Mouse (Mus musculus): Measurements from ENCODE around the gene Irx4. TPM values are rescaled to one million over a fixed set of nuclear protein-coding genes. Genes with fewer than 3 reads are reported as not detected.

Gene Irx4
- polyA plus RNA-seq (2012; ENCODE audit: insufficient read depth, insufficient read length, missing spikeins), result not detected in 2 replicates

DNA sequence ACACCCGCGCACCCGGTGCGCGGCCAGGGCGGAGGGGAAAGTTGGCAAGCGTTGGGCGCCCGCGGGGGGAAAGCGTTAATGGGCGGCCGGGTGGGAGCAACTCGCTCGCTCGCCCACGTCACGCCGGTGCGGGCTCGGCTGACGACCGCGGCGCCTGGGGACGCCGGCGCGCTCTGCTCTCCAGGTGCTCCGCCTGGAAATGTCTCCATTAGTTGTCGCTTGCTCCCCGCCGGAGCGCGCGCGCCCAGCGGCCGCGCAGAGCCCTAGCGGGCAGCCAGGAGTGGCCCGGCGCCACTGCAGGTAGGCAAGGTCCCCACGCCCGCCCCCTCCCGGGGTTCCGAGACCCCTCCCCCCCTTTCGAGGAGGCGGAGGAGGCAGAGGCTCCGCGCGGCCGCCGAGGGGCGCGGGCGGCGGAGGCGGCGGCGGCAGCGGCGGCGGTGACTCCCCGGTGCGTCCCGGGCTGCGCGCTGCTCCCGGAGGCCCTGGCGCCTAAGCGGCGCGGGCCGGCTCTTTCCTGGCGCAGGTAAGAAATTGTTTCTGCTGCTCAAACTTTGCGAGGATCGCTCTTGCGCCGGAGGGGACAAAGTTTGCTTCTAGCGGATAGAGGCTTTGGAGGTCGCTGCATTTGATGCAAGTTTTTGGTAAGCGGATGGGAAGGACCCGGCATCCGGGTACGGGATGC, at the start of gene Irx4:
TSS of gene Irx4 (plus strand) at position 126 of the 682 bp plus-strand sequence.
- H3K4me1 ChIP-seq (ENCODE audit: control insufficient read depth, insufficient read depth, insufficient read length, low read length), result 0 out of 2 replicates have a peak, but pooled peaks cover 3% of the 10 kb centered on the region
- no peak within 1 kb of the TSS for H3K4me3 ChIP-seq (ENCODE audit: insufficient read depth, low read depth, low read length)
- no peak within 1 kb of the TSS for H3K27ac ChIP-seq (replicated peaks; ENCODE audit: low read depth, low read length)

DNA sequence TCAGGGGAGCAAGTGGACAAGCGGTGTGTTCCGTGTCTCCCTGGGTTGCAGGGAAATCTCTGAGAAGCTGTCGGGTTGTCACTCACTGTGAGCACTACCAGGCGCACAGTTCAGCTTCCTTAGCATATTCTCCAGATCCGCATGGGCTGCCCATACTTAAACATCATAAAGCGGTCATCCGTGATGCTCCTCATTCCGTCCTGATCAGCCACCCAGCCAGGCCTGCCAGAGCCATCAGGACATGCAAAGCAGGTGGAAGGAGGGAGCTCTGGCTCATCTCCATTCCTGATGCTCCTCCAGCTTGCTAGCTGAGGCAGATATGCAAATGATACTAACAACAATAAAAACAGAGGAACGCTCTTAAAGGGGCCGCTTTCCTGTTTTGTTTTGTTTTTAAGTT, 46.0 kb upstream of the Irx4 start:
- no peak overlapping the region for H3K27ac ChIP-seq (replicated peaks; ENCODE audit: low read depth, low read length)
- H3K4me3 ChIP-seq (ENCODE audit: insufficient read depth, low read depth, low read length), result no peak overlapping the region
- H3K4me1 ChIP-seq (ENCODE audit: control insufficient read depth, insufficient read depth, insufficient read length, low read length), result no peaks in the 10 kb centered on the region

GRCm38 (mm10) chr13:73236461-73236860, 23.8 kb upstream of the Irx4 start:
- no peaks in the 10 kb centered on the region for H3K4me1 ChIP-seq (ENCODE audit: control insufficient read depth, insufficient read depth, insufficient read length, low read length)
- no peak overlapping the region for H3K27ac ChIP-seq (replicated peaks; ENCODE audit: low read depth, low read length)
- no peak overlapping the region for H3K4me3 ChIP-seq (ENCODE audit: insufficient read depth, low read depth, low read length)

DNA sequence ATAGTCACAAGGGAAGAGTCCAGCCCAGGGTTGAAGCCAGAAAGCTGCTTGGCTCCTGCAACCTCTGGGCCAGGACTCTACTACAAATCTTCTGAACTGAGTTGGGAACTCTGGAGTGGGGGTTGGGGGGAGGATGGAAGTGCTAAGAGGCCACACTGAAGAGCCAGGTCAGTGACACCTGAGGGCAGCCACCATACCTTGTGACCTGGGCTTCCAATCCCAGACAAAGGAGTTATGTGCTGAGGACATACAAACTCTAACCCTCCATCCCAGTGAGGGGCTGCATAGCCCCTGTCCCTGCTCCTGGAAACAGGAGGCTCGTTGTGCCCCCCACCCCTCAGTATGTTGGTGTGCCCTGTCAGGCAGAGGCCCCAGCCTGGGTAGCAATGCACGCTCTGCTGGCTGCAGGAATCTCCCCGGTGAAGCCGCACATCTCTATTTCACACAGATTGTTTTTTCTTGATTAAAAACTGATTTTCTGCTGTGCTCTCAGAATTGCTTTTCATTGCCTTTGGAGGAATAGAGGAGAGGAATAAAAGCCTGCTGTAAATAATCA, 21.0 kb upstream of the Irx4 start:
- Histone ChIP-seq H3K4me3 (ENCODE audit: insufficient read depth, low read depth, low read length) (no peak overlapping the region), H3K27ac (replicated peaks; ENCODE audit: low read depth, low read length) (no peak overlapping the region), H3K4me1 (ENCODE audit: control insufficient read depth, insufficient read depth, insufficient read length, low read length) (no peaks in the 10 kb centered on the region)

- no peak overlapping the region for H3K4me3 ChIP-seq (ENCODE audit: insufficient read depth, low read depth, low read length)
- H3K27ac ChIP-seq (replicated peaks; ENCODE audit: low read depth, low read length), result no peak overlapping the region
- H3K4me1 ChIP-seq (ENCODE audit: control insufficient read depth, insufficient read depth, insufficient read length, low read length), result no peaks in the 10 kb centered on the region
Measured at GRCm38 (mm10) chr13:73242556-73242955, 17.7 kb upstream of the Irx4 start.

DNA sequence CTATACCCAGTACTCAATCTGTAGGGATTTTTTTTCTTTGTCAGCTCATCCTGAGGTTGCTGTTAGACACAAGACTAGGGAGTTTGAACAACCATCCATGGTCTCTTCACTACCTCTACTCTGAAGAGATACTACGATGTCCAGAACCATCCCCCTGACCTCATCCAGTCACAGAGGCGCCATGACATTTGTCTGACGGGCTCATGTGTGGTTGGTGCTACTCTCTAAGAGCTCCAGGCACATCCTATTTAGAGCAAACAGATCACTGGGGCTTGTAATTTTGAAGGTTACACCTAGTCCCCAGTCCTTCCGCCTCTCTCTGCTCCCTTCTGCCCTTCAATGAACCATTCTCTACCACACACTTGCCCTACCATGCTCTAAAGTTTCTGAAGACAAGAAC, 13.3 kb upstream of the Irx4 start:
- no peak overlapping the region for H3K27ac ChIP-seq (replicated peaks; ENCODE audit: low read depth, low read length)
- H3K4me1 ChIP-seq (ENCODE audit: control insufficient read depth, insufficient read depth, insufficient read length, low read length), result no peaks in the 10 kb centered on the region
- no peak overlapping the region for H3K4me3 ChIP-seq (ENCODE audit: insufficient read depth, low read depth, low read length)

DNA sequence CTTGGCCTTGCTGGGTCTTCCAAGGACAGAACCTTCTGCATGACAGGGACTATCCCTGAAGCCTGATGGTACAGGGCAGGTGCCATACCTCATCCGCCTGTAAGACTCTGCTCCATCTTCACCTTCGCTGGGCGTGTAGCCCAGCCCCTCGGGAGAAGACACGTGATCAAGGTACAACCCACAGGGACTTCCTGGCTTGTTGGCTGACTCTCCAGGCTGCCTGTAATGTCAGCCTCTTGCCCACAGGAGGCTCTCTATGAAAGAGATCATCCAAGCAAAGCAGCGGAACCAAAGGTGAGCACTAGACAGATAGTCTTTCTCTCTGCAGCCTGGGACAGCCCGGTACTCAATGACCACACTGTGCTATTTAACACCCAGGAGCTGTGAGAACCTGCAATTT, 9.1 kb upstream of the Irx4 start:
- no peaks in the 10 kb centered on the region for H3K4me1 ChIP-seq (ENCODE audit: control insufficient read depth, insufficient read depth, insufficient read length, low read length)
- H3K27ac ChIP-seq (replicated peaks; ENCODE audit: low read depth, low read length), result no peak overlapping the region
- H3K4me3 ChIP-seq (ENCODE audit: insufficient read depth, low read depth, low read length), result no peak overlapping the region

- no peak overlapping the region for H3K4me3 ChIP-seq (ENCODE audit: insufficient read depth, low read depth, low read length)
- H3K4me1 ChIP-seq (ENCODE audit: control insufficient read depth, insufficient read depth, insufficient read length, low read length), result no peaks in the 10 kb centered on the region
- no peak overlapping the region for H3K27ac ChIP-seq (replicated peaks; ENCODE audit: low read depth, low read length)
Measured at GRCm38 (mm10) chr13:73252022-73252421, 8.3 kb upstream of the Irx4 start.

DNA sequence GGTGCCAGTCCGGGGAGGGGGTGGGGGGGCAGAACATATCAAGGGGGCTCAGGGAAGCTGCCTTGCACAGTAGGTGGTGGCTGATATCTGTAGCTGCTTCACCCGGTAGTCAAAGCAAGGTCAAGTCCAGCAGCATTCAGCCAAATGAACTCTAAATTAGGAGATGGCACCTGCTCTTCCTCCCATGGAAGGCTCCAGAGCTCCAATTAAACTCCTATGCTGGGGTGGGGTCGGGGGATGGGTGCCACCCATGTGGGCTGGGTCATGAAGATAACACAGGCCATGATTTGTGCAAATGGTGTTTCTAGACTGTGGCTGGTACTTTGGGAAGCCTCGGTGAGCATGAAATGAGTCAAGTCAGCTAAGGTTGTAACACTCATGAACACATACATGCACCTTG, 1.9 kb upstream of the Irx4 start:
- Histone ChIP-seq H3K4me1 (ENCODE audit: control insufficient read depth, insufficient read depth, insufficient read length, low read length) (0 out of 2 replicates have a peak, but pooled peaks cover 3% of the 10 kb centered on the region), H3K27ac (replicated peaks; ENCODE audit: low read depth, low read length) (no peak overlapping the region), H3K4me3 (ENCODE audit: insufficient read depth, low read depth, low read length) (no peak overlapping the region)

DNA sequence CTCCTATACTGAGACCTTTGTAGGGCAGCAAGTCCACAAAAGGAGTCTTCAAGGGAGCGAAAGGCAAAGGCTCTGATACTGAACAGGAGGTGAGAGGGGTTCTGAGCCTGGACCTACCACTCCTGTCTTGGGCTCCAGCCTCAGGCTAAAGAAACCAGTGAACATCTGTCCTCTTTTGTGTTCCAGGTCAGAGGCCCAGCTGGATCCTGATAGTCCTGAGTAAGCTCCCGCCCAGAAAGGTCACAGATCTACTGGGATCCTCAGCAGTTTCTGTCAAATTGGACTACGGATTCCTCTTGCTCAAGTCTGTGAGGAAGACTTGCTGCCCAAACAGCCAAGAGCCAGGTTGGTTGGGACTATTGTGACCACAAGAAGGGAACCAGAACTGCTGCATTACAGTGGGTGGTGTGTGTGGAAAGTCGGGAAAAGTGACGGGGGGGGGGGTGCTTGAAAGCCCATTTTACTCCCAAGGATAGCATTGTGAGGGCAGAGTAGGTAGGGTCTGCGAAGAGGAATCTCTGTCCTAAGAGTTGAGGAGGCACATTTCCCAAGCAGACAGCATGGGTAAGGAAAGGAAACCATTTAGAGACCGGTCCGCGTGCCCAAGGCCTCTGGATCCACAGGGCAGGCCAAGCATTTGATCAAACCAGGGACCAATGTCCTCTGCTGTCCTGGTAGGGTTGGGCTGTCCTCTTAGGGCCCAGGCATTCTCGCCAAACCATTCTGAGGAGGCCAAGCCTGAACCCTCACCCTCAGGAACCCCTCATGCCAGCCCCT, 514 bp upstream of the Irx4 start:
- H3K4me3 ChIP-seq (ENCODE audit: insufficient read depth, low read depth, low read length), result no peak overlapping the region
- 0 out of 2 replicates have a peak, but pooled peaks cover 3% of the 10 kb centered on the region for H3K4me1 ChIP-seq (ENCODE audit: control insufficient read depth, insufficient read depth, insufficient read length, low read length)
- no peak overlapping the region for H3K27ac ChIP-seq (replicated peaks; ENCODE audit: low read depth, low read length)

- no peak overlapping the region for H3K27ac ChIP-seq (replicated peaks; ENCODE audit: low read depth, low read length)
Measured at GRCm38 (mm10) chr13:73261036-73261730, 904 bp downstream of the Irx4 start.

DNA sequence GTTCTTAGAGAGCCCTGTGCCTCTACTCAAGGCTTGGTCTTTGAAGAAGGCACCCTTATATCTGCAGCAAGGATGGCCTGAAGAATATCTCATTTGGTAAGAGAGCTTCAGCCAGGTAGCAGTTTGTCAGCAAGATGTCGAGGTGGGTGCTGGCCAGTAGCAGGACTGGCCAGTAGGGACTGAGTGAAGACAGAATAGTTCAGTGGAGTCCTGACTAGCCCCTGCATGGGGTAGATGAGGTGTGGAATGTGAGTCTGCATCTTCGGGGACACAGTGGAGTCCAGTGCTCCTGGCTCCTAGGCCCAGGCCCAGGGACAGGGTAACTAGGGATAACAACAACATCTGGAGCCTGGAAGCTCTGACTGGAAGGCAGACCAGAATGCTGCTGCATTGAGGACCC, 1.6 kb downstream of the Irx4 start:
- Histone ChIP-seq H3K27ac (replicated peaks; ENCODE audit: low read depth, low read length) (no peak overlapping the region), H3K4me3 (ENCODE audit: insufficient read depth, low read depth, low read length) (no peak overlapping the region), H3K4me1 (ENCODE audit: control insufficient read depth, insufficient read depth, insufficient read length, low read length) (0 out of 2 replicates have a peak, but pooled peaks cover 3% of the 10 kb centered on the region)

More at GRCm38 (mm10) chr13:73261036-73261730, 904 bp downstream of the Irx4 start:
- H3K4me1 ChIP-seq (ENCODE audit: control insufficient read depth, insufficient read depth, insufficient read length, low read length), result 0 out of 2 replicates have a peak, but pooled peaks cover 3% of the 10 kb centered on the region
- H3K4me3 ChIP-seq (ENCODE audit: insufficient read depth, low read depth, low read length), result no peak overlapping the region

DNA sequence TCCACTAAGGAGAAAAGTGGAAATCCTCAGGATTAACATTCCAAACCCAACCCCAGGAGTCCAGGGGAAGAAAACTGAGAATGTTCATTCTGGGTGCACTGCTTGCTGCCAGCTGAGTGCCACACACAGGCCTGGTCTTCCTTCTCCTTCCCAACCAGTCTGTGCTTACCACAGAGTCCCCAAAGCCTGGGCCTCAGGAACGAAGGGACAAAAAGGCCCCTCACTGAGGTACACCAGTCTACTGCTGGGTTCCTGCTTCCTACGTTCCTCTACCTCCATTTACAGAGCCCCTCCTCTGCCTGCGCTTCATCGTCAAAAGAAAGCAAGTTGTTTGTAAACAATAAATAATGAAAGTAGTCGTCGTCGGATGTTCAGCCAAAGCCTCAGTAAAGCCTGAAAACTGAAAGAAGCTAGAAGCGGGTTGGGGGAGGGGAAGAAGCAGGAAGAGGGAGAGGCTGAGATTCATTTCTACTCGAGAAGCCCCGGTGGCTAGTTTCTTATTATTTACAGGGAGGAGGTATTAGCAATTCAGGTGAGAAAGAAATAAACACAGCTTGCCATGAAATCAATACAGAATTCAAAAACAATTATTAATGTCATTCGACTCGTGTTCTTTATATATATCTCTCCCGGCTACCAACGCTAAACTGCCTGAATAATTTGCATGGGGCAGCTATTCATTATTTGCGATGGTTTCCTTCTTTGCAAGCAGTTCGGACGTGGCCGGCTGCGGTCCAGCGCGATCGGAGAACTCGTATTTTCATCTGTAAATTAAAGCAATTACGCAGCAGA, 2.3 kb downstream of the Irx4 start:
- H3K4me1 ChIP-seq (ENCODE audit: control insufficient read depth, insufficient read depth, insufficient read length, low read length), result 0 out of 2 replicates have a peak, but pooled peaks cover 3% of the 10 kb centered on the region
- H3K4me3 ChIP-seq (ENCODE audit: insufficient read depth, low read depth, low read length), result no peak overlapping the region
- H3K27ac ChIP-seq (replicated peaks; ENCODE audit: low read depth, low read length), result no peak overlapping the region

- Histone ChIP-seq H3K4me1 (ENCODE audit: control insufficient read depth, insufficient read depth, insufficient read length, low read length) (0 out of 2 replicates have a peak, but pooled peaks cover 3% of the 10 kb centered on the region), H3K4me3 (ENCODE audit: insufficient read depth, low read depth, low read length) (no peak overlapping the region), H3K27ac (replicated peaks; ENCODE audit: low read depth, low read length) (no peak overlapping the region)
Measured at GRCm38 (mm10) chr13:73263128-73263971, 3.1 kb downstream of the Irx4 start.

Data from brown adipose tissue, adult 24 weeks (tissue).